Mouse (Mus musculus) small intestine, adult 2 months (tissue): ENCODE measurements at regions not wholly inside any gene's neighbourhood (a gene's known extent, or its start where the extent isn't known, plus 50 kb on each side); places are given as distances from the start of the nearest gene placed in this dataset.

Experiments used
- CTCF ChIP-seq: fragments of 200-500 bp; IDR thresholded peaks from 2 replicates; pipeline ENCODE4 v1.5.1; 2012; ENCODE audit warnings: low read depth, mild to moderate bottlenecking, control low read depth, inconsistent platforms, low read length, moderate library complexity, mixed read lengths; ENCODE audit not compliant: insufficient replicate concordance, insufficient read length; ENCODE audit errors: extremely low read depth
- POLR2A ChIP-seq: fragments of 200-500 bp; IDR thresholded peaks from 2 replicates; pipeline ENCODE4 v1.6.1; 2012; ENCODE audit warnings: low read depth, mild to moderate bottlenecking, control low read depth, inconsistent platforms, low read length, moderate library complexity

- TF ChIP-seq CTCF (no peak), POLR2A (no peak)
Measured at GRCm38 (mm10) chr7:129862966-129863365, 271.3 kb downstream of the Wdr11 start.
